Mouse (Mus musculus): ENCODE results near the gene Mboat1. TPM values are rescaled to one million over a fixed set of nuclear protein-coding genes. Genes with fewer than 3 reads are reported as not detected.

The Mboat1 gene
- polyA plus RNA-seq, 1 experiment from 2014 or later: 1.5 TPM

GRCm38 (mm10) chr13:30140149-30140548 lies 3.9 kb downstream of the Mboat1 start:
- H3K27me3 ChIP-seq (ENCODE audit: control insufficient read depth, insufficient read depth, low read depth, low read length): peaks cover 12% of the 10 kb centered on the region
- H3K27ac ChIP-seq (ENCODE audit: low read length): no peak overlapping the region
- ATAC-seq (ENCODE audit: low read depth): no peak

GRCm38 (mm10) chr13:30140646-30141045 lies 4.4 kb downstream of the Mboat1 start:
- no peaks in the 10 kb centered on the region; the same call in 1 of the 2 replicates for H3K4me1 ChIP-seq (ENCODE audit: control insufficient read depth, low read depth, low read length)
- no peaks in the 10 kb centered on the region for H3K9me3 ChIP-seq (replicated peaks; ENCODE audit: control insufficient read depth, low read length)
- no peak overlapping the region for H3K27ac ChIP-seq (ENCODE audit: low read length)
- H3K4me2 ChIP-seq (ENCODE audit: low read depth, low read length): no peak overlapping the region
- H3K9ac ChIP-seq (ENCODE audit: low read depth, low read length): no peak overlapping the region
- H3K4me3 ChIP-seq (ENCODE audit: low read depth, low read length): no peak overlapping the region
- no peaks in the 10 kb centered on the region for H3K36me3 ChIP-seq (ENCODE audit: control insufficient read depth, insufficient read depth)
- 72% methylated on average over 12 of the region's 12 CpGs for WGBS (ENCODE audit: insufficient replicate concordance)
- ATAC-seq (ENCODE audit: low read depth): no peak
- peaks cover 12% of the 10 kb centered on the region for H3K27me3 ChIP-seq (ENCODE audit: control insufficient read depth, insufficient read depth, low read depth, low read length)

More at GRCm38 (mm10) chr13:30140149-30140548, 3.9 kb downstream of the Mboat1 start:
- Histone ChIP-seq H3K9ac (ENCODE audit: low read depth, low read length) (no peak overlapping the region), H3K9me3 (replicated peaks; ENCODE audit: control insufficient read depth, low read length) (no peaks in the 10 kb centered on the region), H3K4me2 (ENCODE audit: low read depth, low read length) (no peak overlapping the region), H3K36me3 (ENCODE audit: control insufficient read depth, insufficient read depth) (no peaks in the 10 kb centered on the region), H3K4me1 (ENCODE audit: control insufficient read depth, low read depth, low read length) (no peaks in the 10 kb centered on the region; the same call in 1 of the 2 replicates), H3K4me3 (ENCODE audit: low read depth, low read length) (no peak overlapping the region)
- WGBS (ENCODE audit: insufficient replicate concordance): 68% methylated on average over 5 of the region's 5 CpGs

GRCm38 (mm10) chr13:30141996-30142395 lies 5.7 kb downstream of the Mboat1 start:
- Histone ChIP-seq H3K27me3 (ENCODE audit: control insufficient read depth, insufficient read depth, low read depth, low read length) (peaks cover 5% of the 10 kb centered on the region), H3K4me3 (ENCODE audit: low read depth, low read length) (no peak overlapping the region), H3K9ac (ENCODE audit: low read depth, low read length) (no peak overlapping the region), H3K27ac (ENCODE audit: low read length) (no peak overlapping the region), H3K9me3 (replicated peaks; ENCODE audit: control insufficient read depth, low read length) (no peaks in the 10 kb centered on the region), H3K4me2 (ENCODE audit: low read depth, low read length) (no peak overlapping the region), H3K4me1 (ENCODE audit: control insufficient read depth, low read depth, low read length) (no peaks in the 10 kb centered on the region; the same call in 1 of the 2 replicates), H3K36me3 (ENCODE audit: control insufficient read depth, insufficient read depth) (no peaks in the 10 kb centered on the region)
- 72% methylated on average over 5 of the region's 5 CpGs for WGBS (ENCODE audit: insufficient replicate concordance)
- no peak for ATAC-seq (ENCODE audit: low read depth)

- H3K4me2 ChIP-seq (ENCODE audit: low read depth, low read length): no peak overlapping the region
- H3K9ac ChIP-seq (ENCODE audit: low read depth, low read length): no peak overlapping the region
- H3K9me3 ChIP-seq (replicated peaks; ENCODE audit: control insufficient read depth, low read length): no peaks in the 10 kb centered on the region
- no peak overlapping the region for H3K27ac ChIP-seq (ENCODE audit: low read length)
- WGBS (ENCODE audit: insufficient replicate concordance): 59% methylated on average over 6 of the region's 6 CpGs
- ATAC-seq (ENCODE audit: low read depth): no peak
- no peaks in the 10 kb centered on the region for H3K36me3 ChIP-seq (ENCODE audit: control insufficient read depth, insufficient read depth)
- H3K27me3 ChIP-seq (ENCODE audit: control insufficient read depth, insufficient read depth, low read depth, low read length): no peaks in the 10 kb centered on the region
- no peak overlapping the region for H3K4me3 ChIP-seq (ENCODE audit: low read depth, low read length)
- no peaks in the 10 kb centered on the region for H3K4me1 ChIP-seq (ENCODE audit: control insufficient read depth, low read depth, low read length)
These were observed 10.2 kb downstream of the Mboat1 start for GRCm38 (mm10) chr13:30146468-30146867.

GRCm38 (mm10) chr13:30154264-30154663 lies 18.0 kb downstream of the Mboat1 start:
- no peaks in the 10 kb centered on the region for H3K27me3 ChIP-seq (ENCODE audit: control insufficient read depth, insufficient read depth, low read depth, low read length)
- H3K4me2 ChIP-seq (ENCODE audit: low read depth, low read length): no peak overlapping the region
- H3K36me3 ChIP-seq (ENCODE audit: control insufficient read depth, insufficient read depth): no peaks in the 10 kb centered on the region
- no peak overlapping the region for H3K9ac ChIP-seq (ENCODE audit: low read depth, low read length)
- no peaks in the 10 kb centered on the region for H3K9me3 ChIP-seq (replicated peaks; ENCODE audit: control insufficient read depth, low read length)
- H3K4me3 ChIP-seq (ENCODE audit: low read depth, low read length): no peak overlapping the region
- H3K4me1 ChIP-seq (ENCODE audit: control insufficient read depth, low read depth, low read length): no peaks in the 10 kb centered on the region
- WGBS (ENCODE audit: insufficient replicate concordance): 32% methylated on average over 4 of the region's 4 CpGs
- no peak overlapping the region for H3K27ac ChIP-seq (ENCODE audit: low read length)
- no peak for ATAC-seq (ENCODE audit: low read depth)

DNA sequence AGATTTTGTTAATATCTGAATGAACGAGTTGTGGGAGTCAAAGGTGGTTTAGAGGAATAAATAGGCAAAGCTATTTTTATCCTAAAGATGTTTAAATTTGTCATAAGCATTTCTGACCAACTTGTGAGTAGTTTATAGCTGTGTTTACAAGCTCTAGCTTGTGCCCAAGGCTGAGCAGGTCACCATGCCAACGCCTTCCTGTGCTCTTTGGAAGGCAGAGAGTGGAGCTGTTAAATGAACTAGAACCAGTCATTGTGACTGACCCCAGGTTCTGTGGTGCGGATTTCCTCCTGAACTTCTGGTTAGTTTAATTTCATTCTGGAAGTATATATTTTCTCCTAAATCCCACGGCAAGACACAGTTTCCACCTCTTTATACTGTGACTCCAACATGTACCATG lies 23.3 kb downstream of the Mboat1 start:
- H3K4me2 ChIP-seq (ENCODE audit: low read depth, low read length): no peak overlapping the region
- ATAC-seq (ENCODE audit: low read depth): no peak
- H3K27ac ChIP-seq (ENCODE audit: low read length): no peak overlapping the region
- 58% methylated on average over 4 of the region's 4 CpGs for WGBS (ENCODE audit: insufficient replicate concordance)
- no peaks in the 10 kb centered on the region for H3K4me1 ChIP-seq (ENCODE audit: control insufficient read depth, low read depth, low read length)
- H3K27me3 ChIP-seq (ENCODE audit: control insufficient read depth, insufficient read depth, low read depth, low read length): no peaks in the 10 kb centered on the region
- H3K9ac ChIP-seq (ENCODE audit: low read depth, low read length): no peak overlapping the region
- no peak overlapping the region for H3K4me3 ChIP-seq (ENCODE audit: low read depth, low read length)
- H3K36me3 ChIP-seq (ENCODE audit: control insufficient read depth, insufficient read depth): no peaks in the 10 kb centered on the region
- no peaks in the 10 kb centered on the region for H3K9me3 ChIP-seq (replicated peaks; ENCODE audit: control insufficient read depth, low read length)

DNA sequence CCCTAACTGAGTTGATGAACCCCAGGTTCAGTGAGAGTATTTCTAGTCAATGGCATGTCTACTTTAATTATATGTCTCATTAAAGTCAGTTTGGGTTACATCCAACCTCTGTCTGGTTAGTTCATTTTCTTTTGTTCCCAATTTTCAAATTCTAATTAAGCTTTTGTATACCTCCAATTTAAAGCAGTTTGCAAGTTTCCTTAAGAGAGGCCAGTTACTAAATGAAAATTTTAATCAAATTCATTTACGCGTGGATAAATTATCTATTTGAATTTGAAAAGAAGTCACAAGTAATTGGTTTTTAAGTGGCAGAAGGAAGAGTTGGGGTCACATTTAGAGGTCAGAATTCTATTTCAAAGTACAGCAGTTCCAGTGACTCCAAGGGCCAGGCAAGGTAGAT lies 27.2 kb downstream of the Mboat1 start:
- Histone ChIP-seq H3K27ac (ENCODE audit: low read length) (no peak overlapping the region), H3K4me2 (ENCODE audit: low read depth, low read length) (no peak overlapping the region), H3K4me1 (ENCODE audit: control insufficient read depth, low read depth, low read length) (no peaks in the 10 kb centered on the region), H3K27me3 (ENCODE audit: control insufficient read depth, insufficient read depth, low read depth, low read length) (no peaks in the 10 kb centered on the region), H3K36me3 (ENCODE audit: control insufficient read depth, insufficient read depth) (no peaks in the 10 kb centered on the region), H3K4me3 (ENCODE audit: low read depth, low read length) (no peak overlapping the region), H3K9me3 (replicated peaks; ENCODE audit: control insufficient read depth, low read length) (no peaks in the 10 kb centered on the region), H3K9ac (ENCODE audit: low read depth, low read length) (no peak overlapping the region)
- ATAC-seq (ENCODE audit: low read depth): no peak
- WGBS (ENCODE audit: insufficient replicate concordance): 87% methylated on average over 2 of the region's 2 CpGs

GRCm38 (mm10) chr13:30166138-30167090 lies 30.1 kb downstream of the Mboat1 start:
- Histone ChIP-seq H3K36me3 (ENCODE audit: control insufficient read depth, insufficient read depth) (no peaks in the 10 kb centered on the region), H3K4me2 (ENCODE audit: low read depth, low read length) (no peak overlapping the region), H3K9me3 (replicated peaks; ENCODE audit: control insufficient read depth, low read length) (no peaks in the 10 kb centered on the region), H3K27ac (ENCODE audit: low read length) (no peak overlapping the region), H3K9ac (ENCODE audit: low read depth, low read length) (no peak overlapping the region), H3K4me3 (ENCODE audit: low read depth, low read length) (no peak overlapping the region), H3K27me3 (ENCODE audit: control insufficient read depth, insufficient read depth, low read depth, low read length) (no peaks in the 10 kb centered on the region), H3K4me1 (ENCODE audit: control insufficient read depth, low read depth, low read length) (no peaks in the 10 kb centered on the region)
- WGBS (ENCODE audit: insufficient replicate concordance): 35% methylated on average over 13 of the region's 14 CpGs
- no peak for ATAC-seq (ENCODE audit: low read depth)

DNA sequence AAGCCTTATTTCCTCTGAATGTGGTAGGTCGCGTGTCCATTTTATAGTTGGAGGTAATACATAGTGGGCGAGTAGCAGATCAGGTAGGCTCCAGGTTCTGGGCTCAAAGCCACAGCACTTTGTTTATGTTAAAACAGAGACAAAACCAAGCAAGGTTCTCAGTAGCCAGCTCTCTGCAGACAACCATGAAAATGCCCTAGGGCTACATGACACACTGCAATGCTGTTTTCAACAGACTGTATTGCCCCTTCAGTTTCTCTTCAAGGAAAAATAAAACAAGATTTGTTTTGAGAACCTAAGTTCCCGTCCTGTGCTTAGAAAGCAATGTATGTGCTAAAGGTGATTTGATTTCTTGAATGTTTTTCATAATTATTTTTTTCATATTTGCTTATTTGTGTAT lies 31.2 kb downstream of the Mboat1 start:
- Histone ChIP-seq H3K4me3 (ENCODE audit: low read depth, low read length) (no peak overlapping the region), H3K9ac (ENCODE audit: low read depth, low read length) (no peak overlapping the region), H3K4me1 (ENCODE audit: control insufficient read depth, low read depth, low read length) (no peaks in the 10 kb centered on the region), H3K4me2 (ENCODE audit: low read depth, low read length) (no peak overlapping the region), H3K27me3 (ENCODE audit: control insufficient read depth, insufficient read depth, low read depth, low read length) (no peaks in the 10 kb centered on the region), H3K27ac (ENCODE audit: low read length) (no peak overlapping the region), H3K36me3 (ENCODE audit: control insufficient read depth, insufficient read depth) (no peaks in the 10 kb centered on the region), H3K9me3 (replicated peaks; ENCODE audit: control insufficient read depth, low read length) (no peaks in the 10 kb centered on the region)
- no peak for ATAC-seq (ENCODE audit: low read depth)
- 67% methylated on average over 4 of the region's 4 CpGs for WGBS (ENCODE audit: insufficient replicate concordance)
